Mouse (Mus musculus): ENCODE results near the gene Med16.

Gene Med16

GRCm38 (mm10) chr10:79908167-79909091, at the start of gene Med16:
Gene Med16, minus strand, starts transcription at chr10:79908923.
- peak; percentile 92 for DNase-seq (ENCODE audit: low spot score)

GRCm38 (mm10) chr10:79958140-79958816, 49.6 kb upstream of the Med16 start:
- DNase-seq (ENCODE audit: low spot score) = peak; percentile 71

- no peak for DNase-seq (ENCODE audit: low spot score)
These were observed 48.0 kb upstream of the Med16 start for GRCm38 (mm10) chr10:79956643-79957154.

- no peak for DNase-seq (ENCODE audit: low spot score)
These were observed 47.0 kb upstream of the Med16 start for GRCm38 (mm10) chr10:79955691-79956090.

- no peak for DNase-seq (ENCODE audit: low spot score)
These were observed 45.2 kb upstream of the Med16 start for GRCm38 (mm10) chr10:79953946-79954345.

- no peak for DNase-seq (ENCODE audit: low spot score)
These were observed 41.9 kb upstream of the Med16 start for GRCm38 (mm10) chr10:79950661-79951060.

GRCm38 (mm10) chr10:79949873-79950272, 41.1 kb upstream of the Med16 start:
- no peak for DNase-seq (ENCODE audit: low spot score)

- no peak for DNase-seq (ENCODE audit: low spot score)
These were observed 38.8 kb upstream of the Med16 start for GRCm38 (mm10) chr10:79947502-79947901.

GRCm38 (mm10) chr10:79946752-79947322, 38.1 kb upstream of the Med16 start:
- DNase-seq (ENCODE audit: low spot score) = no peak

- no peak for DNase-seq (ENCODE audit: low spot score)
These were observed 36.9 kb upstream of the Med16 start for GRCm38 (mm10) chr10:79945507-79946234.

- no peak for DNase-seq (ENCODE audit: low spot score)
These were observed 34.8 kb upstream of the Med16 start for GRCm38 (mm10) chr10:79943471-79943901.

GRCm38 (mm10) chr10:79942988-79943387, 34.3 kb upstream of the Med16 start:
- no peak for DNase-seq (ENCODE audit: low spot score)

- no peak for DNase-seq (ENCODE audit: low spot score)
These were observed 32.0 kb upstream of the Med16 start for GRCm38 (mm10) chr10:79940749-79941148.

GRCm38 (mm10) chr10:79937775-79938526, 29.2 kb upstream of the Med16 start:
- no peak for DNase-seq (ENCODE audit: low spot score)

GRCm38 (mm10) chr10:79936911-79937441, 28.3 kb upstream of the Med16 start:
- no peak for DNase-seq (ENCODE audit: low spot score)

- no peak for DNase-seq (ENCODE audit: low spot score)
These were observed 27.7 kb upstream of the Med16 start for GRCm38 (mm10) chr10:79936284-79936910.

GRCm38 (mm10) chr10:79934794-79935569, 26.3 kb upstream of the Med16 start:
- DNase-seq (ENCODE audit: low spot score) = no peak

GRCm38 (mm10) chr10:79934272-79934721, 25.6 kb upstream of the Med16 start:
- DNase-seq (ENCODE audit: low spot score) = peak; percentile 48

GRCm38 (mm10) chr10:79933861-79934260, 25.1 kb upstream of the Med16 start:
- no peak for DNase-seq (ENCODE audit: low spot score)

Data from ovary, postnatal 10 days (tissue).